Mouse (Mus musculus): ENCODE measurements around the gene Calb2.

- peak; percentile 82 for TF ChIP-seq CTCF (IDR thresholded peaks at IDR 0.05; ENCODE audit: low read depth, low read length)
- TF ChIP-seq POLR2A (IDR thresholded peaks at IDR 0.05; ENCODE audit: extremely low read depth, insufficient read depth, low read length) = no peak
Measured at GRCm38 (mm10) chr8:110145538-110145937, 22.5 kb downstream of the Calb2 start.
